Mouse (Mus musculus): Measurements from ENCODE around the gene Fndc10.

- TF ChIP-seq CTCF (IDR thresholded peaks at IDR 0.05; ENCODE audit: insufficient read depth, low read length), result no peak
- no peak for TF ChIP-seq POLR2A (IDR thresholded peaks at IDR 0.05; ENCODE audit: borderline replicate concordance, extremely low read depth, low read depth, low read length)
Observed at GRCm38 (mm10) chr4:155645721-155646120, 48.4 kb upstream of the Fndc10 start.
